Mouse (Mus musculus) testis, postnatal 14 days (tissue): ENCODE data around the gene Dcaf4.

ENCODE experiments used
- DNase-seq: peaks from one replicate; pipeline ENCODE4 v3.0.0; 2021; ENCODE audit warnings: low spot score

The Dcaf4 gene

DNA sequence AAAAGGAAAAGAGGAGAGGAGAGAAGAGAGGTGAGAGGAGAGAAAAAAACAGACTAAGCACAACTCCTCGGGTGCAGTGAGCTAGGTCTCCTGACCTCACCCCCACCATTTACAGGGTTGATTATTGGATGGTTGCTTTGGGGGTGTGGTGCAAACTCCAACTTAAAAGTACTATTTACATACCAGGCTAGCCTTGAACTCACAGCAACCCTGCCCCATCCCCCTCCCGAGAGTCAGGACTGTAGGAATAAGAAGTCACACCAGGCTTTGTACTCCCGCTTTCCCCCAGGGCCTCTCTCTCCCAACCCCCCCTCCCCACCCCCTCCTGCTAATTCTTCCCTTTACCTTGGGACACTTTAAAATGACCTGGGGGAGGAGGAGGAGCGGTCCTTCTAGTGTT lies 23.9 kb upstream of the Dcaf4 start:
- no peak for DNase-seq

DNA sequence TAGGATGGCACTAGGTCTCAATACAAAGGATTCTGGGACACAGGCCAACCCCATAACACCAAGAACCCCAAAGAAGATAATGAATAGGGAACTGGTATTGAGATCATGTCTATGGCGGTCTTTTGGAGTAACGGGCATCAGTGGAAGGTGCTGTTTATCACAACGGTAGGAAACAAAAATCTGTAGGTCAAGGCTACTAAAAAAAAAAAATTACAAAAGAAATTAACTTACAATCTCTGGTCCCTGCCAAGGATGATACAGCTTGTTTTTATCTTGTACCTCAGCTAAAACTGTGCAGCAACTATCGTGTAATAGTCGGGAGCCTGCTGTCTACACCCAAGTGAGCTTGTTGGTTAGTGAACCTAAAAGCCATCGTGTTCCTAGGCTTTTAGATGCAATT lies 23.5 kb upstream of the Dcaf4 start:
- DNase-seq = no peak

DNA sequence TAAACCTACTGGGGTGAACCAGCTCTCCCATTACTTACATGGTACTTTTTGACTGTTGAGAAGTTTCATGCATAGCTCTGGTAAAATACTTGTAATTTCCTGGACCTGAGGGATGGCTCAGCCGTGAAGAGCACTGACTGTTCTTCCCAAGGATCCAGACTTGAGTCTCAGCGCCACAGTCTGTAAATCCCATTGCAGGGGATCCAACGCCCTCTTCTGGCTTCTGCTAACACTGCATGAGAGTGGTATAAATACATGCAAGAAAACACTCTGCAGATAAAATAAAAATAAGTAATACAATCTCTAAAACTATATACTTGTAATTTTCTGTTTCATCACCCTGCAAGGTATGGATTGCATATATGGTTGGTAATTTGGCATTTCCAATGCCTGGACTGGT lies 22.3 kb upstream of the Dcaf4 start:
- DNase-seq = no peak

DNA sequence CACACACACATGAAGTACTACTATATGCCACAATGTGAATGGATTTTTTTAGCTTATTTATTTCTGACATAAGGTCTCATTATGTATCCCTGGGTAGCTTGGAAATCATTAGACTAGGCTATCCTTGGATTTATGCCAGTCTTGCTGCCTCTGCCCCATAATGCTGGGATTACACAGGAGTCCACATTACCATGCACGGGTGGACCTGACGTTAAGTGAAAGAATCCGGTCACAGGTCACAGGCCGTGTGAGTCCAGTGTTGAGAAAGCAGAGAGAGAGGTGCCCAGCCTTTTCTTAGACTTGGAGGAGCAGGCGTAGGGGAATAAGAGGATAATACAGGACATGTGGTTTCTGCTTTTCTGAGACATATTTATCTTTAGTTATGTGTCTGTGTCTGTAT lies 21.0 kb upstream of the Dcaf4 start:
- no peak for DNase-seq

DNA sequence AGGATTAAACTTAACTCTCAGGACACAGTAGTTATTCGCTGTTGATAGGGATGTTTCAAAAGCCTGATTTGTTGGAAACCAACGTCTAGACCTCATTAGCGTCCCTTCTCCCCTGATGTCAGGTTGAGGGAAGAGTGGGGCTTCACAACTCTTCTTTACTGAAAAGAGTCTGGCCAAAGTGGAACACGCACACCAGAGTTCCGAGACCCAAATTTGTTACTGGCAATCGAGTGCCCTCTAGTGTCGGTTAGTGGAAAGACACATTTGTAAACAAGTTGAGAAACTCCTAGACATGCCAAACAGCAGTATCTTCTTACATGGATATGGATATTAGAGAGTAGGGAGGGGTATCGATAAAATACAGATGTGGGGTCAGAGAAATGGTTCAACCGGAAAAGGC lies 18.1 kb upstream of the Dcaf4 start:
- peak; percentile 44 for DNase-seq

DNA sequence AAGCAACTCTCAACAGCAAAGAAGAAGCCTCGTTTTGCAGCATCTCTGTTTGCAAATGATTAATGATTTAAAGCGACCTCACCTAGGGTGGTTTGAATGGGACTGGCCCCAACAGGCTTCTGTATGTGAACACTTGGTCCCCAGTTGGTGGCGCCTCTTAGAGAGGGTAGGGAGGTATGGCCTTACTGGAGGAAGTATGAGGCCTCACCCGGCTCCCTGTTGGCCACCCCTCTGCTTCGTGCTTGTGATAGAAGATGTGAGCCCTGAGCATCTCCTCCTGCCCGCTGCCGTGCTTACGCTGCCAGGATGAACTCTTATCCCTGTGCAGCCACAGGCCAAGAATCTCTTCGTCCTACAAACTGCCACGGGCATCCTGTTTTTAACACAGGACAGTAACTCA lies 13.7 kb upstream of the Dcaf4 start:
- DNase-seq = no peak

DNA sequence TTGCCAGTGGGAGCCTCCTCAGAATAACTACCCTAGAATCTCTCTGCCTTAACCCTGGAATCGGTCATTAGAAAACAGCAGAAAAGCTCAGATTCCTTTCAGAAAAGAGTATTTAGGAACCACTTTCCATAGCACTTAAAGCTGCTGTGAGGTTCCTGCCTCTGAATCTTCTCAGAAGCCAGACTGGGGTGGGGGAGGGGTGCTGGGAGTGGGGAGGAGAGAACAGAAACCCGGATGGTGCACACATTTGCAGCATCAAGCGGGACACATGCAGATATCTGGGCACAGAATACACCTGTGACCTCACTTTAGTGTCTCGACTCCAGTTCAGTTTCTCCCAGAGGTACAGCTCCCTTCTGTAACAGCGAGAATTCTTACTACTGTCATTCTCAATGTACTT lies 9.7 kb upstream of the Dcaf4 start:
- DNase-seq = no peak

DNA sequence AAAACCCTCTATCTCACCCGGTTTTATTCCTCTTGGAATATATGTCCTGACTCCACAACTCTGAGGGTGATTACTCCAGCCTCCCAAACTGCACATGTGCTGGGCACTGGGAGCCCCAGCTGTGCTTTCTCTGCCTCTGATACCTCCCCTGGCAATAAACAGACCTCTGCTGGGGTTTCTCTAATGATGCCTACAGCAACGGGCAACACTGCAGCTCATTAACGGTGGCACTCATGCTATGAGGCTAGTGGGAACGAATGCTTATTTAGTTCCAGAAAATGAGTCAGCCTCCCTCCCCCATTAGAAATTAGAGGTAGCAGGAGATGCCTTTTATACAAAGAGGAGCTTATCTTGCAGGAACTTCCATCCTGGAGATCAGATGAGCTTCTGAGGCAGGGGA lies 7.5 kb upstream of the Dcaf4 start:
- no peak for DNase-seq

DNA sequence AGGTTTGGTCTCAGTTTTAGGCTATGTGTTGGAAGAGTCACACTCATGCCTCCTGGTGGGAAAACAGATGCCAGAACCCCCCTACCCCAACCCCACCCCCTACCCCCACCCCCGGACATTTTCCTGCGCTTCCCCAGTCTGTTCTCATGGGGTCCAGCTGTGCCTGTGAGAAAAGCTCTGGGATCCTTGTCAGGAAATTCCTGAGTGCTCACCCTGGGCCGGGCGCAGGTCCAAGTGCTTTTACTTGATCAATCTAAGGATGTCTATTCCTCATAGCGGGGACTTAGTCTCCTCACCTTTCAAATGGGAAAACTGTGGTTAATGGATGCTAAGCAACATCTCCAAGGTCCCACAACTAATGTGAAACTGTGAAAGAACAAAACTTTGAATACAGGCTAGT lies 7.1 kb upstream of the Dcaf4 start:
- no peak for DNase-seq

DNA sequence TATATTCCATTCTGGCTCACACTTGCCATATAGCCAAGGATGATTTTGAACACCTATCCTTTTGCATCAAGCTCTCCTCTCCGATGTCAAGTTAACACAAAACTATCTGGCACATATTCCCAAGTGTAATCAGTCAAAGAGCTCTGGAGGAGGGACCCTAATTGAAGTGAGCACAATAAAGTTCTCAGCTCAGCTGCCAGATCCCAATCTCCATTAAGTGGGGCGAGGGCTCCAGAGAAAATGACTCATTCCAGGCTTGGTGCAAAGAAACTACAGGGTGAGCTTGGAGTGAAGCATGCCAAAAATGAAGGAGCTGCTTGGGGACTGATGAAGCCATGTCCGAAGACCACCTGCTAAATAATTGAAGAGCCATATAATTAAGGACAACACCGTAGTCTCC lies 6.0 kb upstream of the Dcaf4 start:
- no peak for DNase-seq

DNA sequence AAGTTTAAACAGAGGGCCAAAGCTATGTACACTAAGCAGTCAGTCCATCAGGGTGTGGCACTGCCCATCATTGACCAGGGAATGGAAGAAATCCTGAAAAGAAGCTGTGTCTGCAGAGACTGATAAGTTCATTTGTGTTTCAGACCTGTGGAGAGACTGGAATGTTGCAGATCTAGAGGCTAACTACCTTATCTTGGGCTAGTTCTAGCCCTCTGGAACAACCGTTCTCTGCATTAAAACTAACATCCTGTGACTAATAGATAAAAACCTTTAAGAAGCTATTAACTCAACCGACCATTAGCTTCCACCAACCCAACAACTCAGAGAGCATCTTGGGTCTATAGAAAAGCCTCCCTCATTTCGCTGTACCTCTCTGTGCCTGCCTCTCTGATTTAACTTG lies 2.7 kb upstream of the Dcaf4 start:
- no peak for DNase-seq

DNA sequence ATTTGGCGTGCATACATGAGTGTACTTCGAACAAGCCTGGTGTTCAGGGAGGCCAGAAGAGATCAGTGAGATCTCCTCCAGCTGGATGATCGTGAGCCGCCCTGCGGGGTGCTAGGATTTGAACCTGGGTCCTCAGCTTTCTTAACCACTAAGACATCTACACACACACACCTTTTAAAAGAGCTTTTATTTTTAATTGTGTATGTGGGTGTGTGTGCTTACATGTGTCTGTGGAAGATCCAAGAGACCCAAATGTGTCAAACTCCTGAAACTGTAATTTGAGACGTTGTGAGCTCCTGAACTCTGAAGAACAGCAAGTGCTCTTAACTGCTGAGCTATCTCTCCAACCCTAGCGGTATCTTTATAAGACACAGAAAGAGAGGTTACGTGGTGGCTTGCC lies 817 bp downstream of the Dcaf4 start:
- no peak for DNase-seq

DNA sequence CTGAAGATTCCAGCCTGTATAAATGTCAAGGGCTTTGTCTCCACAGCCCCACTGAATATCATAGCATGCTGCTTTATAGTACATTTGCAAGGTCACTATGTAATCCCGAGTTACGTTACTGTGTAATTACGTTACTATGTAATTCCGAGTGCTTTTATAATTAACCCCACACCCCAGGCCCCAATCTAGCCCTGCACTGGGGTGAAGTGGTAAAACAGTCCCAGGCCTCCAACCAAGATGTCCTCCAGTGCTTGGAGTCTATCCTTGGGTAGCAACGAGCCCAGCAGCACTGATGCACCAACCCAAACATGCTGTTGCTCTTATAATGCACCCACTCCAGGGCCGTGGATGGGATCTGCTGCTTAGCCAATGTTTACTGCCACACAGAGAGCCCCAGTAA lies 2.8 kb downstream of the Dcaf4 start:
- DNase-seq = no peak

DNA sequence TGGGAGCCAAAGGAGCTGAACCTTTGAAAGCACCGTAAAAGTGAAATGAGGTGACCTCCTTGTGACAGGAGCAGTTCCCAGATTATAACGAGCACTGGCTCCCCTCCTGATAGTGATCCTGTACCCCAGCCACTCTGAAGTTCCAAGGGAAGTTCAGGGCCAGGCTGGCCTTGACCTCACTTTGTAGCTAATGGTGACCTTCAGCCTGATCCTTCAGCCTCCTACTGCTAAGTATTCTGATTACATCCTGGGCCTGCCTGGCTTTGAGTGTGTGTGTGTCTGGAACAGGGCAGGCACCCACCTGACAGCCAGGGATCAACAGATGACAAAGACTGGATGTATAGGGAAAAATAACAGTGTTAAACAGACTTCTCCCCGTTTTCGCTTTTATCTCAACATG lies 3.6 kb downstream of the Dcaf4 start:
- DNase-seq = peak; percentile 34

DNA sequence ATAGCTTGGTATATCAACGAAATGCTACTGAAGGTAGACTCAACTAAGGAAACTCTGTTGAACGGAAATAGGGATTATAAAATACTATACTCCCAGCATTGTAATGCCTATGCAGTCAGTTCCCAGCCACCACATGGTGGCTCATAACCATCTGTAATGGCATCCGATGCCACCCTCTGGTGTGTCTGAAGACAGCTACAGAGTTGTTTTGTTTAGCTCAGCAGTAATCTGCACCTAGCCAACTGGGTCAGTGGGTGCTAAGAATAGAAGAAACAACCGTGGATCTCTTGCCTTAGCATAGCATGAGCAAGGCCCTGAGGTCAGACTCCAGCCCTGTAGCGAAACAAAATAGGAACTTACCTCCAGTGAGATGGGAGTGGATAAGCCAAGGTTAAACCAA lies 4.1 kb downstream of the Dcaf4 start:
- no peak for DNase-seq

DNA sequence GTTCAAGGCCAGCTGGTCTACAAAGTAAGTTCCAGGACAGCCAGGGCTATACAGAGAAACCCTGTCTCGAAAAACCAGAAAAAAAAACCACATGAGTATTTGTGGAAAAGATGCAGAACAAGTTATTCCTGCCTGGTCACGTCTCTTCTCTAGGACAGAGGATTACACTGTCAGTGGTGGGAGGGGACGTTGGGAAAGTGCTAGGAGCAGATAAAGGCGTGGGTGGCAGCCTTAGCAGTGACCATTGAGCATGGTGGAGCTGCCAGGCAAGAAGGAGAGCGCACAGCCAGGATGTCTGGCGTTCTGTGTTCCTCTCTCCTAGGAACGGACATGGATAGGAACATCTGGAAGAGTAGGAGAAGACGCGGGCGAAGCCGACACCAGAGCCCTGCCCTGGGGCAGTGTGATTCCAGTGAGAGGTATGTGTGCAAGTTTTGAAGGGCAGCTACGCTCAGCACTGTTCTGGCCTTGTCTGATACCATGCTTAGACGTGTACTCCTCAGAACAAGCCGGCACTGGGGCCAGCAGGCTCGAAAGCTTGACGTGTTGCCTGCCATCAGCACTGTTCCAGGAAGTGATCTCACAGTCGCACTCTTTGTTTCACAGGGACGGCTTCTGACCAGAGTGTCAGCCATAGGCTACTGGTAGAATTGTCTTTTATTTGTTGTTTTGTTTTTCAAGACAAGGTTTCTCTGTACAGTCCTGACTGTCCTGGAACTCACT lies 5.7 kb downstream of the Dcaf4 start:
- peak; percentile 56 for DNase-seq

DNA sequence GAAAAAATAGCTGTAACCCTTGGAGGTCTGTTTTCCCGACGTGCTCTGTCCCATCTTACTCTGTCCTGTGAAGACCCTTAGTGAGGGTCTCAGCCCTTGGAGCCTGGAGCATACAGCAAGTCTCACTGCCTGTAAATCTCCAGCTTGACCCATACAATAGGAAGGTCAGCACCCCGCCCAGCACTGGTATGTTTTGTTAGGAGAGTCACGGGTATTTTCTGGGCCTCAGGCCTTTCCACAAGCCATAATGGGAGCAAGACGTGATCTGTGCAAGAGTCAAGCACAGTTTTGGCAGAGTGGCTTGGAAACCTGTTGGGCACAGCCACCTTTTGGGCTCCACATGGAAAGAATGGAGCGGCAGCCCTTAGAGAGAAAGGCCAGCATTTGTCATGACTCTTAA lies 7.5 kb downstream of the Dcaf4 start:
- DNase-seq = no peak

DNA sequence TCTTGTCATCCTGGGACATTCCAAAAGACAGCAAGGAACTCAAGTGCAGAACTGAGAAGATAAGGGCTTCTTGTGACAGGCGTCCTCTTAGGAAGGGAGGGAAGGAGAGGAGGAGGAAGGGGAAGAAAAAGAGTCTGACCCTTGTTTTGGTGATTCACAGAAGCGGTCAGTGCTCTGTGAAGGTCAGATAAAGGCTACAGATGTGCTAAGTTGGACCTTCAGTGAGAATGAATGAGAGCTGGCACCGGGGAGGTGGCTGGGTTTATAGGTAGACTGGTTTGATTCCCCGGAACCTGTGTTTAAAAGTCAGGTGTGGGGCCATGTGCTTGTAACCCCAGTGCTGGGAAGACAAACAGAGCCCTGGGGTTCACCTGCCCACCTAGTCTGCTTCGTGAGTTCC lies 8.4 kb downstream of the Dcaf4 start:
- DNase-seq = no peak

DNA sequence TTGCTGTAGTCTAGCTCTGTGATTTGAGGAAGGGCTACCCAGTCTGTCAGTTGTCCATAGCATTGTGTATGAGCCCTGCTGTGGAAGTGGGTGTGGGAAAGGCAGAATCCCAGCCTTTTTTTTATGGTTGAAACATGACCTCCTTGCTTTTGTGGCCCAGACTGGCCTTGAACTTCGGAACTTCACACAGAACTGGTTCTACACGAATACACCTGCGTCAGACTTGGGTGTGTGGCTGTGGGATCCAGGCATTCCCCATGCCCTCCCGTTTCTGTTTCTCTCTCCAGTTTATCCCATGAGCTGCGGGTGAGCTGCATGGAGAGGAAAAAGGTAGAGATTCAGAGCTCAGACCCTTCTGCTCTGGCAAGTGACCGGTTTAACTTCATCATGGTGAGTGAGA lies 11.7 kb downstream of the Dcaf4 start:
- no peak for DNase-seq

DNA sequence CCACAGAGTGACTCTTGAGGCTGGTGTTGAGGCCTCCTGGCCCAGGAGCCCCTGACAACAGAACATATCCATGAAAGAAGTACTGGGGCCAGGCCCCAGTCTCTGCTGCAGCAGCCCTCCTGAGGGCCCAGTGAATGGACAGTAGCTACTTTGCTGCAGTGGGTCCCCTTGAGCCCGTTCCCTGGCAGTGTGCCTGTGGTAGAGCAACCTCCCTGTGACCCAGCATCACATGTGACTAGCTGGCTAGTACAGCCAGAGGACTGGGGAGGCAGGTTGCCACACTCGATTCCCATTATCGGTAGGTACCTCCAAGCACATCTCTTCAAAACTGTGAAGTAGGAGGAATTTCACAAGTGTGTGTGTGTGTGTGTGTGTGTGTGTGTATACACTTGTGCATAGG lies 12.7 kb downstream of the Dcaf4 start:
- DNase-seq = no peak

DNA sequence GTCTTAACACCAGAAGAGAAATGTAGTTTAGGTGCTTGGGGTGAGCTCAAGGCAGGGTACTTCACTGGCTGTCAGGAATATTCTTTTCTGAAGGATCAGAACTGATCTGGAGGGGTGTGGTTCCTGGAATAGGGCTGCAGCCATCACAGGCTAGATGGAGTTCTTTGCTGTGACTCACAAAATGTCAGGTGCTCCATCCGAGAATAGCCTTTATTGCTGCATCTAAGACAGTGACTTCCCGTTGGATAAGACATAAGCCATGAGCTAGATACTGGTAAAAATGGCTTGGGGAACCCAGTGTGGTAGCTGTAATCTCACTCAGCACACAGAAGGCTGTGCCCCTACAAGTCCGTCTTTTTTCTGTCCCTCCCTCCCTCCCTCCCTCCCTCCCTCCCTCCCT lies 13.9 kb downstream of the Dcaf4 start:
- DNase-seq = no peak

DNA sequence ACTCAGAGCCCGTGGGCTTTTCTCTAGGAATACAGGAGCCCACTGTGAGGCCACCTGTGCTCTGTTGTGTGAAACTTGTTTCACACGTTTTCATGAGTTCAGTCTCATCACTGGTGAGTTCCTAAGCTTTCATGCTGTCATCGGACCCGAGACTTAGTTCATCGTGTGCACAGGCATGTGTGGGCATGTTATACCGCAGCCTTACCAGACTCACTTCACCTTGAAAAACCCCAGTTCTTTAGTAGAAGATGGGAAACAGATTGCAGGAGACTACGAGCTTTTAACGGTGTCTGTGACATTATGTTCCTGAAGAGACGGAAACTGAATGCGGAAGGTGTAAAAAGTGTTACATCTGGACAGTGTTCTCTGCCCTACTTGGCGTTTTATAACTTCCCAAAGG lies 15.2 kb downstream of the Dcaf4 start:
- DNase-seq = no peak

DNA sequence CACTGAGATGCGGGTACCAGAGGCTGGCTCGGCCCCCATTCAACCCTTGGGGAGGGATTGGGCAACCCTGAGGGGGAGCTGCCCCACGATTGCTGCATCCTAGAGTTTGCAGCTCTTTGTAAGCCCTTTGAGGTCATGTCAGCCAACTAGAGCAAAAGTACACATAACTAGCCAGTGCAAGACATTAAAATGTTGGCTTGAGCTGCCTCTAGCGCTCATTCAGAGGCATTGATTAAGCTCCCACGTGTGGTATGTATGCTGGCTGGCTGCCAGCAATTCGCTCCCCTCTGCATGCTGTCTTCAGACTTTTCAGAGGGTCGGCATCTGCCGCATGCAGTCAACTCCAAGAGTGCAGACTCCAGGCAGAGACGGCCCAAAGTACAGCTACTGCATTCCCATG lies 15.8 kb downstream of the Dcaf4 start:
- no peak for DNase-seq

DNA sequence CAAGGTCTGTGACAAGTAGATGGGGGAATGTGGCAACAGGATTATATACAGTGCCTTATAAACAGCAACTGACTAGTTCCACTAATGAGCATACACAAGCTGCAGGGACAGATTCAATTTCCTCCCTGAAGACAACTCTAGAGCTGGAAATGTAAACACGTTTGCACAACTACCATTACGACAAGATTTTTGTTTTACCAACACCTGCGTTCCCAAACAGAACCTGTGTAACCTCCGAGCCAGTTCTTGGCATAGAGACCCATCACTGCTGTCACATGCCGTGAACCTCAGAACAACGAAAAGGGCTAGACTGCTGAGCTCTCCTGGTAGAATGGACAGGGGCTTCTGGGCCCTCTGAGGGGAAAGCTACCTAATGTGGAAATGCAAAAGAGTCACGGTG lies 23.7 kb downstream of the Dcaf4 start:
- DNase-seq = no peak

DNA sequence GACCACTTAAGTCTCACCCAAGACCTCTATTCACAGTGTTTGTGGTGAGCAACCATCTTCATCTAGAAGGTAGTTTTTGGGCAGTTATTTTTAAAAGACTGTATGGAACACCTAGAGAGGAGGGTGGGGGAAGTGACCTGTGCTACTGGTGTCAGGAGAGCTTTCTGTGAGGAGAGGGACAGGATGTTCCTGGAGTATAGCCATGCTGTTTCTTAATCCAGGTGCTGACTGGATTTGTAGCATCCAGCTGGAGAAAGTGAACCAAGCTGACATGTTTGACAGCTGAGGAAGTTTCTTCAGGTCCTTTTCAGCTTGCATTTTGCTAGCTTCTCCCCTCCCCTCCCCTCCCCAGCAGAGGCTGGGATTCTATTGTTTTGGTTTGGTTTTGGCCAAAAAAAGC lies 24.5 kb downstream of the Dcaf4 start:
- no peak for DNase-seq
